Mouse (Mus musculus) embryonic facial prominence, embryonic 11.5 days (tissue): ENCODE data around the gene Fam104a. TPM values are rescaled to one million over a fixed set of nuclear protein-coding genes. Genes with fewer than 3 reads are reported as not detected.
A peak's percentile ranks its signal among the peaks of the same experiment; 100 is the strongest.

Source experiments
- ATAC-seq: fragments of 200-750 bp; cut with Nextera tagmentation; replicated peaks from 2 replicates; pipeline ENCODE4 v1.8.0; 2017; ENCODE audit warnings: low read depth; ENCODE audit not compliant: insufficient number of reproducible peaks, low FRiP score, low TSS enrichment
- DNase-seq: peaks from one replicate; pipeline ENCODE4 v3.0.0-alpha.2; 2015; ENCODE audit warnings: low spot score
- H3K27ac ChIP-seq: fragments of 300-500 bp; sonication (generic); replicated peaks from 2 replicates; pipeline ENCODE4 v1.5.1; 2014; ENCODE audit warnings: mild to moderate bottlenecking, low read depth, low read length, control low read depth
- H3K27me3 ChIP-seq: fragments of 300-500 bp; sonication (generic); 2 replicates; pipeline ENCODE4 v1.6.1; 2014; ENCODE audit warnings: mild to moderate bottlenecking, low read length, moderate library complexity, mixed read lengths; ENCODE audit not compliant: control insufficient read depth, insufficient read depth
- H3K36me3 ChIP-seq: fragments of 300-500 bp; sonication (generic); replicated peaks from 2 replicates; pipeline ENCODE4 v1.6.1; 2014; ENCODE audit warnings: low read depth, mild to moderate bottlenecking, low read length, moderate library complexity, mixed read lengths; ENCODE audit not compliant: control insufficient read depth, insufficient read depth
- H3K4me1 ChIP-seq: fragments of 300-500 bp; sonication (generic); 2 replicates; pipeline ENCODE4 v1.6.1; 2014; ENCODE audit warnings: low read length, mixed read lengths; ENCODE audit not compliant: control insufficient read depth, insufficient read depth
- H3K4me2 ChIP-seq: fragments of 300-500 bp; sonication (generic); 2 replicates; pipeline ENCODE4 v1.6.1; 2014; ENCODE audit warnings: low read depth, mild to moderate bottlenecking, control low read depth, low read length, moderate library complexity
- H3K4me3 ChIP-seq: fragments of 300-500 bp; sonication (generic); 2 replicates; pipeline ENCODE4 v1.5.1; 2014; ENCODE audit warnings: low read depth, low read length, control low read depth
- H3K9ac ChIP-seq: fragments of 300-500 bp; sonication (generic); replicated peaks from 2 replicates; pipeline ENCODE4 v1.6.1; 2014; ENCODE audit warnings: mild to moderate bottlenecking, control low read depth, low read length
- H3K9me3 ChIP-seq: fragments of 300-500 bp; sonication (generic); replicated peaks from 2 replicates; pipeline ENCODE4 v1.6.1; 2016; ENCODE audit warnings: mild to moderate bottlenecking, low read length, inconsistent platforms, mixed read lengths; ENCODE audit not compliant: control insufficient read depth
- WGBS: fragments of 180-500 bp; shearing (Covaris S2); extraction: QIAGEN DNeasy Blood & Tissue Kit; methylation state at CpG from one replicate; pipeline ENCODE4 v1.1.7; 2014; 5-methylcytosine and 5-hydroxymethylcytosine counted together
- polyA plus RNA-seq: library from polyadenylated mRNA; unstranded; fragments of >200 nt; fragmentation: Nextera tagmentation; extraction: Ambion mirVana; gene quantifications from 2 replicates; pipeline ENCODE4 v1.2.1, GENCODE M21; 2014

Fam104a gene
- polyA plus RNA-seq, 1 experiment from 2014 or later: 52.0 TPM

GRCm38 (mm10) chr11:113709731-113710256 lies 25.8 kb upstream of the Fam104a start, which contains the start of gene Cpsf4l:
Gene Cpsf4l (minus strand): TSS chr11:113710017.
- H3K27me3 ChIP-seq: no peaks in the 10 kb centered on the region; the same call in 1 of the 2 replicates
- DNase-seq (peak; percentile 64), ATAC-seq (peak; percentile 29)
- no peaks in the 10 kb centered on the region for H3K36me3 ChIP-seq
- peak within 1 kb of the TSS; percentile 30; the same call in 1 of the 2 replicates for H3K9ac ChIP-seq
- peak within 1 kb of the TSS; percentile 52; the same call in 1 of the 2 replicates for H3K27ac ChIP-seq
- H3K4me3 ChIP-seq: no peak within 1 kb of the TSS
- WGBS: 4% methylated on average over 11 of the region's 11 CpGs
- no peak within 1 kb of the TSS for H3K4me2 ChIP-seq
- peaks cover 8% of the 10 kb centered on the region for H3K4me1 ChIP-seq
- H3K9me3 ChIP-seq: no peaks in the 10 kb centered on the region

GRCm38 (mm10) chr11:113709272-113709671 lies 25.3 kb upstream of the Fam104a start:
- Histone ChIP-seq H3K4me3 (no peak overlapping the region), H3K36me3 (no peaks in the 10 kb centered on the region), H3K27ac (no peak overlapping the region), H3K4me1 (peaks cover 8% of the 10 kb centered on the region), H3K4me2 (no peak overlapping the region), H3K9ac (no peak overlapping the region), H3K27me3 (no peaks in the 10 kb centered on the region; the same call in 1 of the 2 replicates), H3K9me3 (no peaks in the 10 kb centered on the region)
- DNase-seq (no peak), ATAC-seq (0 out of 2 replicates have a peak, but pooled peaks have one; percentile 4)
- WGBS: 10% methylated on average over 15 of the region's 15 CpGs

GRCm38 (mm10) chr11:113708629-113709213 lies 24.8 kb upstream of the Fam104a start:
- no peak for ATAC-seq
- no peak overlapping the region for H3K4me3 ChIP-seq

GRCm38 (mm10) chr11:113705966-113706652 lies 22.2 kb upstream of the Fam104a start:
- no peak for ATAC-seq
- Histone ChIP-seq H3K4me2 (no peak overlapping the region), H3K36me3 (no peaks in the 10 kb centered on the region), H3K9me3 (no peaks in the 10 kb centered on the region), H3K27ac (no peak overlapping the region), H3K9ac (no peak overlapping the region; the same call in 1 of the 2 replicates), H3K4me3 (no peak overlapping the region), H3K27me3 (no peaks in the 10 kb centered on the region; the same call in 1 of the 2 replicates), H3K4me1 (peaks cover 8% of the 10 kb centered on the region)
- no peak for DNase-seq
- WGBS: 89% methylated on average over 15 of the region's 15 CpGs

More at GRCm38 (mm10) chr11:113708629-113709213, 24.8 kb upstream of the Fam104a start:
- Histone ChIP-seq H3K27ac (no peak overlapping the region), H3K36me3 (no peaks in the 10 kb centered on the region), H3K4me2 (no peak overlapping the region), H3K9me3 (no peaks in the 10 kb centered on the region), H3K4me1 (peaks cover 8% of the 10 kb centered on the region), H3K9ac (no peak overlapping the region), H3K27me3 (no peaks in the 10 kb centered on the region; the same call in 1 of the 2 replicates)
- 45% methylated on average over 19 of the region's 19 CpGs for WGBS
- no peak for DNase-seq

GRCm38 (mm10) chr11:113703758-113704157 lies 19.8 kb upstream of the Fam104a start:
- Histone ChIP-seq H3K4me2 (no peak overlapping the region), H3K4me1 (no peaks in the 10 kb centered on the region), H3K27me3 (no peaks in the 10 kb centered on the region; the same call in 1 of the 2 replicates), H3K9me3 (no peaks in the 10 kb centered on the region), H3K9ac (no peak overlapping the region), H3K4me3 (no peak overlapping the region), H3K27ac (no peak overlapping the region), H3K36me3 (no peaks in the 10 kb centered on the region)
- ATAC-seq (peak; percentile 54; the same call in 1 of the 2 replicates), DNase-seq (peak; percentile 75)
- WGBS: 42% methylated on average over 5 of the region's 5 CpGs

GRCm38 (mm10) chr11:113699643-113700042 lies 15.7 kb upstream of the Fam104a start:
- ATAC-seq: no peak
- Histone ChIP-seq H3K9ac (no peak overlapping the region), H3K36me3 (peaks cover 4% of the 10 kb centered on the region)

GRCm38 (mm10) chr11:113698013-113698545 lies 14.1 kb upstream of the Fam104a start:
- H3K27me3 ChIP-seq: no peaks in the 10 kb centered on the region
- no peak for ATAC-seq
- H3K27ac ChIP-seq: no peak overlapping the region
- DNase-seq: no peak
- H3K9me3 ChIP-seq: no peaks in the 10 kb centered on the region
- peaks cover 12% of the 10 kb centered on the region for H3K36me3 ChIP-seq
- no peak overlapping the region for H3K9ac ChIP-seq
- H3K4me3 ChIP-seq: no peak overlapping the region
- H3K4me2 ChIP-seq: no peak overlapping the region
- no peaks in the 10 kb centered on the region for H3K4me1 ChIP-seq
- WGBS: 79% methylated on average over 12 of the region's 12 CpGs

More at GRCm38 (mm10) chr11:113699643-113700042, 15.7 kb upstream of the Fam104a start:
- no peak for DNase-seq
- Histone ChIP-seq H3K4me2 (no peak overlapping the region), H3K4me1 (no peaks in the 10 kb centered on the region), H3K27me3 (no peaks in the 10 kb centered on the region), H3K27ac (no peak overlapping the region), H3K4me3 (no peak overlapping the region), H3K9me3 (no peaks in the 10 kb centered on the region)
- 82% methylated on average over 7 of the region's 7 CpGs for WGBS
